Mouse (Mus musculus) layer of hippocampus, adult 18-20 months (tissue): Measurements from ENCODE around the gene Slfn14. TPM values are rescaled to one million over a fixed set of nuclear protein-coding genes. Genes with fewer than 3 reads are reported as not detected.
A peak's percentile ranks its signal among the peaks of the same experiment; 100 is the strongest.
"Not testable (repeated sequence)": the region's sequence is repeated elsewhere in the genome, so short reads cannot be mapped to it uniquely, and the experiment has no call there.

ENCODE experiments used
- DNase-seq, 2 experiments: peaks; one replicate each; pipeline ENCODE4 v3.0.0; 2022; ENCODE audit warnings: low spot score in 2 of 2
- long read RNA-seq: library from polyadenylated mRNA; stranded (forward); transcript quantifications from one replicate; pipeline ENCODE4 v2.0.0, GENCODE M21; 2021
- total RNA-seq, 2 experiments: library from RNA; stranded (reverse); gene quantifications; 2 replicates each; pipeline ENCODE4 v1.2.3; 2021

The Slfn14 gene
- total RNA-seq = not detected
- long read RNA-seq = 0 reads

GRCm38 (mm10) chr11:83286566-83286965 is at the start of gene Slfn14:
Slfn14 (minus strand) TSS chr11:83286726.
- DNase-seq = no peak

GRCm38 (mm10) chr11:83335826-83336225 is 49.3 kb upstream of the Slfn14 start:
- peak; percentile 26 to 62 for DNase-seq

- peak; percentile 16 to 66 for DNase-seq
Observed at GRCm38 (mm10) chr11:83327427-83327826, 40.9 kb upstream of the Slfn14 start.

- DNase-seq = not testable (repeated sequence)
Observed at GRCm38 (mm10) chr11:83326692-83327091, 40.2 kb upstream of the Slfn14 start.

- no peak for DNase-seq
Observed at GRCm38 (mm10) chr11:83319048-83319447, 32.5 kb upstream of the Slfn14 start.

- peak; percentile 51 to 79 for DNase-seq
Observed at GRCm38 (mm10) chr11:83312471-83312870, 25.9 kb upstream of the Slfn14 start.

GRCm38 (mm10) chr11:83306700-83307253 is 20.3 kb upstream of the Slfn14 start:
- DNase-seq = no peak

GRCm38 (mm10) chr11:83304485-83304884 is 18.0 kb upstream of the Slfn14 start:
- DNase-seq = no peak

- DNase-seq = peak in 1 of 2 experiments; percentile 27
Observed at GRCm38 (mm10) chr11:83303751-83304150, 17.2 kb upstream of the Slfn14 start.

- DNase-seq = peak; percentile 91 to 97
Observed at GRCm38 (mm10) chr11:83302526-83303251, 16.2 kb upstream of the Slfn14 start, which contains the start of gene Pex12. Pex12 (minus strand) TSS chr11:83302586.

GRCm38 (mm10) chr11:83302124-83302523 is 15.6 kb upstream of the Slfn14 start:
- no peak for DNase-seq

GRCm38 (mm10) chr11:83301431-83301831 is 14.9 kb upstream of the Slfn14 start:
- DNase-seq = no peak

- no peak for DNase-seq
Observed at GRCm38 (mm10) chr11:83299724-83300123, 13.2 kb upstream of the Slfn14 start.

- peak; percentile 94 to 97 for DNase-seq
Observed at GRCm38 (mm10) chr11:83298225-83299195, 12.0 kb upstream of the Slfn14 start, which contains the start of gene Ap2b1. Ap2b1 (plus strand) TSS chr11:83299024.

GRCm38 (mm10) chr11:83297816-83298215 is 11.3 kb upstream of the Slfn14 start:
- DNase-seq = peak in 1 of 2 experiments; percentile 24

- DNase-seq = no peak
Observed at GRCm38 (mm10) chr11:83294133-83294532, 7.6 kb upstream of the Slfn14 start.

GRCm38 (mm10) chr11:83293182-83293581 is 6.7 kb upstream of the Slfn14 start:
- DNase-seq = no peak

GRCm38 (mm10) chr11:83292251-83292587 is 5.7 kb upstream of the Slfn14 start:
- DNase-seq = no peak

- peak; percentile 93 to 97 for DNase-seq
Observed at GRCm38 (mm10) chr11:83291375-83292250, 5.1 kb upstream of the Slfn14 start.

- no peak for DNase-seq
Observed at GRCm38 (mm10) chr11:83289633-83290032, 3.1 kb upstream of the Slfn14 start.

- no peak for DNase-seq
Observed at GRCm38 (mm10) chr11:83289036-83289435, 2.5 kb upstream of the Slfn14 start.
